Mouse (Mus musculus) C2C12 (cell line): ENCODE results near the gene Tmem98.

Experiments used
- CEBPB ChIP-seq: IDR thresholded peaks from one replicate; pipeline ENCODE4 v1.6.1; 2011; ENCODE audit warnings: low read depth, mild to moderate bottlenecking, control low read depth, moderate library complexity
- CTCF ChIP-seq: IDR thresholded peaks from one replicate; pipeline ENCODE4 v1.5.1; 2011; ENCODE audit not compliant: control insufficient read depth, insufficient read depth, insufficient read length
- MYOD1 ChIP-seq: IDR thresholded peaks from one replicate; pipeline ENCODE4 v1.6.1; 2011; ENCODE audit warnings: low read depth; ENCODE audit not compliant: control insufficient read depth, insufficient read length
- MYOG ChIP-seq: IDR thresholded peaks from one replicate; pipeline ENCODE4 v1.6.1; 2011; ENCODE audit not compliant: control insufficient read depth, insufficient read length; ENCODE audit errors: extremely low read depth
- USF1 ChIP-seq: IDR thresholded peaks from one replicate; pipeline ENCODE4 v1.6.1; 2011; ENCODE audit warnings: low read depth, mild to moderate bottlenecking, control low read depth, moderate library complexity

- TF ChIP-seq CTCF (no peak), USF1 (no peak), CEBPB (no peak), MYOG (no peak), MYOD1 (no peak)
These were observed 31.8 kb upstream of the Tmem98 start for GRCm38 (mm10) chr11:80778157-80778556.
